Mouse (Mus musculus): Measurements from ENCODE around the gene Vps18. TPM values are rescaled to one million over a fixed set of nuclear protein-coding genes. Genes with fewer than 3 reads are reported as not detected.
A peak's percentile ranks its signal among the peaks of the same experiment; 100 is the strongest.

Vps18 gene
- total RNA-seq, 1 experiment from 2014 or later = 22.5 TPM

DNA sequence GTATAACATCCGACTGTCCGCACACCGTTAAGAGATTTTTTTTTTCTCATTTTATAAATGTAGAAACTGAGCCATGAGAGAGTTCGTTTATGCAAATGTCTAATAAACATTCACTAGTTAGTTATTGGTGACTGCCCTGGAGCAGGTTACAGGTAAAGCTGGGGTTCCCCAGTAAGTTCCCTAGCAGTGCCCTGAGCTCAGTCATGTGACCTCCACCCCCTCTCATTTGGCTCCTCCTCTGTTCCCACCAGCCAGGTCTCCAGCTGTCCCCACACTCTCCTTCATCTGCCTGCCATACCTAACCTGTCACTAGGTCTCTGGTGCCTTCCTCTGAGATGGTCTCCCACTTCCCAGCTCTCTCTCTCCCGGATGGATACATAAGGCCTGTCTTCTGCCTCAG, 1.2 kb upstream of the Vps18 start:
- no peak for ATAC-seq (replicated peaks; ENCODE audit: low read depth, poor library complexity, severe bottlenecking)

DNA sequence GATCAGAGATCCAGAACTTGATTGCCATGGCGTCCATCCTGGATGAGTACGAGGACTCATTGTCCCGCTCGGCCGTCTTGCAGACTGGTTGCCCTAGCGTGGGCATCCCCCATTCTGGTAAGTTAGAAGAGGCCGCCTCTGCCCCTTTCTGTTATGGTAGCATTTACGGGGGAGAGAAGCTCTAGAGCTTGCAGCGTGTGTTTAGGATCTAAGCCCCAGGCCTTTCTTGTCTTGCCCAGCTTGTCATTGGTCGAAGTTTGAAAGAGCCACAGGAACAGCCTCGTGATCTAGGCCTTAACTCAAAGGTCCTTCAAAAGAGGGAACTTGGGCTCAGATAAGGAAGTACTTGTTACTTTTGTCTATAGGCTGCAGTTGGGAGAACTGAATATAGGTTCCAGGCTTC, 475 bp downstream of the Vps18 start:
- peak; percentile 55 for ATAC-seq (replicated peaks; ENCODE audit: low read depth, poor library complexity, severe bottlenecking)

DNA sequence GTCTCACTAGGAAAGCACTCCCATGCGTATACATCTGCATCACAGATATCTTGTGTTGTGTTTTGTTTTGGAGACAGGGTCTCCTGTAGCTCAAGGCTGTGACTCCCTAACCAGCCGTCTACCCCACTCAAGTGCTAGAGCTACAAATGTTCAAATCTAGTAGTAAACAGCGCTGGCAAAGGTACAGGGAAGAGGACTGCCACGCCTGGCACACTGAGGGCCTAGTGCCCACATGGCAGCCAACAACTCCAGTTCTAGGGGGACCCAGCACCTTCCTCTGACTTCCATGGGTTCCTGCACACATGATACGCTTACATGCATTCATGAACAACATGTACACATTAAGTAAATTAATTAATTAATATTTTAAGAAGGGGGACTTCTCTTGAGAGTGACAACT, 3.7 kb downstream of the Vps18 start:
- ATAC-seq (replicated peaks; ENCODE audit: low read depth, poor library complexity, severe bottlenecking) = no peak

DNA sequence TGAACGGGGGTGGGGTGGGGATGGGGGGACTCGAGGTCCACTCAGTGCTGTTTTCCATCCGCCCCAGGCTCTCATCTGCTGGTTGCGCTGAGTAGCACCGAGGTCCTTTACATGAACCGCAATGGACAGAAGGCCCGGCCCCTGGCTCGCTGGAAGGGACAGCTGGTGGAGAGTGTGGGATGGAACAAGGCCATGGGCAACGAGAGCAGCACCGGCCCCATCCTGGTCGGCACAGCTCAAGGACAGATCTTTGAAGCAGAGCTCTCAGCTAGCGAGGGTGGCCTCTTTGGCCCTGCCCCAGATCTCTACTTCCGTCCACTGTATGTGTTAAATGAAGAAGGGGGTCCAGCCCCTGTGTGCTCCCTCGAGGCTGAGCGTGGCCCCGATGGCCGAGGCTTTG, 4.3 kb downstream of the Vps18 start:
- ATAC-seq (replicated peaks; ENCODE audit: low read depth, poor library complexity, severe bottlenecking) = no peak

DNA sequence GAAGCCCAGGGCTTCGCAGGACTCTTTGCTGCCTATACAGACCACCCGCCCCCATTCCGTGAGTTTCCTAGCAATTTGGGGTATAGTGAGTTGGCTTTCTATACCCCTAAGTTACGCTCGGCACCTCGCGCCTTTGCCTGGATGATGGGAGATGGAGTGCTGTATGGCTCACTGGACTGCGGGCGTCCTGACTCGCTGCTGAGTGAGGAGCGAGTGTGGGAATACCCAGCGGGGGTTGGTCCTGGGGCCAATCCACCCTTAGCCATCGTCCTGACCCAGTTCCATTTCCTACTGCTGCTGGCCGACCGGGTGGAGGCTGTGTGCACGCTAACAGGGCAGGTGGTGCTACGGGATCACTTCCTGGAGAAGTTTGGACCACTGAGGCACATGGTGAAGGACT, 4.8 kb downstream of the Vps18 start:
- ATAC-seq (replicated peaks; ENCODE audit: low read depth, poor library complexity, severe bottlenecking) = no peak

DNA sequence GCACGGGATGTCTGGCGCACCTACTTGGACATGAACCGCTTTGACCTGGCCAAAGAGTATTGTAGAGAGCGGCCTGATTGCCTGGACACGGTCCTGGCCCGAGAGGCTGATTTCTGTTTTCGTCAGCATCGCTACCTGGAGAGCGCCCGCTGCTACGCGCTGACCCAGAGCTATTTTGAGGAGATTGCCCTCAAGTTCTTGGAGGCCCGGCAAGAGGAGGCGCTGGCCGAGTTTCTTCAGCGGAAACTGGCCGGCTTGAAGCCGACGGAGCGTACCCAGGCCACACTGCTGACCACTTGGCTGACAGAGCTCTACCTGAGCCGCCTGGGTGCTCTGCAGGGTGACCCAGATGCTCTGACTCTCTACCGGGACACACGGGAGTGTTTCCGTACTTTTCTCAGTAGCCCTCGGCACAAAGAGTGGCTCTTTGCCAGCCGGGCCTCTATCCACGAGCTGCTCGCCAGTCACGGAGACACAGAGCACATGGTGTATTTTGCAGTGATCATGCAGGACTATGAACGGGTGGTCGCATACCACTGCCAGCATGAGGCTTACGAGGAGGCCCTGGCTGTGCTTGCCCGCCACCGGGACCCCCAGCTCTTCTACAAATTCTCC, 5.3 kb downstream of the Vps18 start:
- no peak for ATAC-seq (replicated peaks; ENCODE audit: low read depth, poor library complexity, severe bottlenecking)

DNA sequence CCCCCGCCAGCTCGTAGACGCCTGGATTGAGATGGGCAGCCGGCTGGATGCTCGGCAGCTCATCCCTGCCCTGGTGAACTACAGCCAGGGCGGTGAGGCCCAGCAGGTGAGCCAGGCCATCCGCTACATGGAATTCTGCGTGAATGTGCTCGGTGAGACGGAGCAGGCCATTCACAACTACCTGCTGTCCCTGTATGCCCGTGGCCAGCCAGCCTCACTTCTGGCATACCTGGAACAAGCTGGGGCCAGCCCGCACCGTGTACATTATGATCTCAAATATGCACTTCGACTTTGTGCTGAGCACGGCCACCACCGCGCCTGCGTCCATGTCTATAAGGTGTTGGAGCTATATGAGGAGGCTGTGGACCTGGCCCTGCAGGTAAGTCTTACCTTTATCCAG, 5.9 kb downstream of the Vps18 start:
- no peak for ATAC-seq (replicated peaks; ENCODE audit: low read depth, poor library complexity, severe bottlenecking)

DNA sequence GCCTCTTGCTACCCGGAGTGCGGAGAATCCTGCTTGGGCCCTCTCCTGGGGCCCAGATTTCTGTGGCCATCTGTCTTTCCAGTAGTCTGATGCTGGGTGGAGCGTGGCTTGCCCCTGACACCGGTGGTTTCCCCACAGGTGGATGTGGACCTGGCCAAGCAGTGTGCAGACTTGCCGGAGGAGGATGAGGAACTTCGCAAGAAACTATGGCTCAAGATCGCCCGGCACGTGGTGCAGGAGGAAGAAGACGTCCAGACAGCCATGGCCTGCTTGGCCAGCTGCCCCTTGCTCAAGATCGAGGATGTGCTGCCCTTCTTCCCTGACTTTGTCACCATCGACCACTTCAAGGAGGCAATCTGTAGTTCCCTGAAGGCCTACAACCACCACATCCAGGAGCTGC, 8.2 kb downstream of the Vps18 start:
- ATAC-seq (replicated peaks; ENCODE audit: low read depth, poor library complexity, severe bottlenecking) = no peak

DNA sequence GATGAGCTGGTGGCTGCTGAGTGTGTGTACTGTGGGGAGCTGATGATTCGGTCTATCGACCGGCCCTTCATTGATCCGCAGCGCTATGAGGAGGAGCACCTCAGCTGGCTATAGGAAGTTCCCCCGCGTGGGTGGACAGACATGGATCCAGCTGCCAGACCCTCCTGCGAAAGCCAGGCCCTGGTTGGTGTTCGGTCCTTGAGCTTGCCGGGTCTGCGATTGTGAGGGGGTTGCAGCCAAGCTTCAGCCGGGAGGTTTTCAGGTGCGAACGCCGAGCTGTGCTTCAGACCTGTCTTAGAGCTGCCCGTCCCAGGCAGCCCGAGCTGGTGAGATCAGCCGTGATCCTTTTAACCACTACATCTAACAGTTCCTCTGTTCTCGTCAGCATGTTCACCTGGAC, 9.0 kb downstream of the Vps18 start:
- no peak for ATAC-seq (replicated peaks; ENCODE audit: low read depth, poor library complexity, severe bottlenecking)

DNA sequence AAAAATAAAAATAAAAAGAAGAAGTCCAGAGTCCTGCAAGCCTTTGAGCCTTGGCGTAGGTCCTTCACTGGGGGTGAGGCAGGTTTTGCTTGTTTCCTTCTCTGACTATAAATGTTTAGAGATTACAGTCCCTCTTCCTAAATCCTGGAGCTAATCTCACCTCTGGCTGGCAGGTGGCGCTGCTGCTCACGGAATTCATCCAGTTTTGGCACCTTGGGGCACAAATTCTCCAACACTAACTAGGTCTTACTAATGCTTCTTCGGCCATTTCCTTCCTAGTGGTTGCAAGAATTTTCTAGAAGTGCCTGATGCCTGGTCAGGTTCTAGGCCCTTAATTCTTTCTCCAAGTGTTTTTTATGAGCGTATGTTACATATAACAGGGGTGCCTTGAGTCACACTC, 9.8 kb downstream of the Vps18 start:
- no peak; the same call in 1 of the 2 replicates for ATAC-seq (replicated peaks; ENCODE audit: low read depth, poor library complexity, severe bottlenecking)

DNA sequence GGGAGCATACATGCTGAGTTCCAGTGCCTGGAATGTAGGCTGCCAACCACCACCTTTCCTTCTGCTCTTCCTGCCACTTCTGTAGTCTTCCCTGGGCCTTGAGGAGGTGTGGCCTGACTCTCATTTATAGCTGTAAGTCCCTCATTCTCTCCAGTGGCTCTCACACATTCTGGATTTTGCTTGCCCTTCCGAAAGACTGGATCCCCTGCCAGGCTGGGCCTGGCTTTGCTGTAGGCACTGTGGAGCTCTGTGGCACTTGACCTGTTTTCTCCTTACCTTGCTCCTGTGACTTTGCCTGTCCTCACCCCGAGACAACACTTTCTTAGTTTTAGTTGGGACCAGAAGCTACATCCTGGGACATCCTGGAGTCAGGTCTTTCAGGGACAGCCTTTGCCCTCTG, 10.3 kb downstream of the Vps18 start:
- ATAC-seq (replicated peaks; ENCODE audit: low read depth, poor library complexity, severe bottlenecking) = no peak

DNA sequence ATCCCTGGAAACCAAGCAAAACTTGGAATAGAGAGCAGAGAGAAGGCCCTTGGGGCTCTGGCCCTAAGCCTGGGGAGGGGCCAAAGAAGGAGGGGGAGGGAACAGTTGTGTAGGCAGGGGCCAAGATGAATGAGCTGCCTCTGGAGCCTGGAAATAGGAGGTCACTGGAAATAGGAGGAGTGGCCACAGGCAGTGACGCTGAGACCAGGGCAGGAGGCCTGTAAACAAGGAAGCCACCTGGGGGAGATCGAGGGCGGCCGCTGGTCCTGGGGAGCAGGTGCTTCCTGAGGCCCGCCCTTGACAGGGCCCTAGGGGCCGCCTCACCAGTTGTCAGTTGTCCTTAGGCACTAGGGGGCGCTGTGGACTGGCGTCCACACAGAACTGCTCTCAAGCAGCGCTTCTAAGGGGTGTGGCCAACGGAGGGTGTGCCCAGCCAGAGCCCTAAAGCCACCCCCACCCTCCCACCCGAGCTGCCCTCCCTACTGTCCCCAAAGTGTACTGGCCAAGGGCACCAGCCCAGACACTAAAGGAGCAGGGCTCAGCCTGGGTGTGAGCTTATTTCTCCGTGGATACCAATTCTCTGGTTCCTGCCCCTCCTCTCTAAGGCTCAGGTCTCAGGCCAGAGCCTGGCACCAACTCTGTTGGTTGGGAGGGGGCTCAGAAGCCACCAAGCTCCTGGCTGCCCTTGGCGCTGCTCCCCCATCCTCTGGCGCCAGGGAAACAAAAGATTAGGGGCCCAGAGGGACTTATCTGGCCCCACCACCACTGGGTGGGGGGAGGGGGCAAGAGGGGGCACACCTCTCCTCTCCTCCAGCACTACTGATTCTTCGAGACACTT, 11.7 kb downstream of the Vps18 start:
- ATAC-seq (replicated peaks; ENCODE audit: low read depth, poor library complexity, severe bottlenecking) = peak; percentile 77

DNA sequence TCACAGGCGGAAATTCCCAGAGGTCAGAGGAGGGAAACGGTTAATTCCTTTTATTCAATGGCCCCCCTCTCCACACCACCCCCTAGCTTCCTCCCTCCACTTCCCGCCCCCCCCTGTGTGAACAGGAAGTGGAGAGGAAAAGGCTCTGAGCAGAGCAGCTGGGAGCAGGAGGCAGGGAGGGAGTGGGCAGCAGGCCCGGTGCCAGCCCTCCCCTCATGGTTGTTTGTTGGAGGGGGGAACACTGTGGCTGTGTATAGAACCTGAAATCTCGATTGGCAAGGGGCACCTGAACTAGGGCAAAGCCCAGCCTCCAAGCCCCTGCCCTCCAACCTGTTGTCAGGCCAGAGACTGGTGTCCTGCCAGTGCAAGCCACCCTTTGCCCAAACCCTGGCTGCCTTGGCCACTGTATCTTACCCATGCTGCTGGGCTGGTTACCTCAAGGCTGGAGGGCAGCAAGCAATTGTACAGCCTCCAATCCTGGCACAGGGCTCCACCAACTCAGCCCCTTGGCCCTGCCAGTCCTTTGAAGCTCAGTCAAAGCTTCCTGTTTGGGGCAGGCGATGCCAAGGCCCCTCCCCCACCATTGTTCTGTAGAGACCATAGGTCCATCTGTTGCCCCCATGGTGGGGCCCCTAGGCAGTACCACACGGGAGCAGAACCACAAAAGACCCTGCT, 12.4 kb downstream of the Vps18 start:
- no peak for ATAC-seq (replicated peaks; ENCODE audit: low read depth, poor library complexity, severe bottlenecking)

DNA sequence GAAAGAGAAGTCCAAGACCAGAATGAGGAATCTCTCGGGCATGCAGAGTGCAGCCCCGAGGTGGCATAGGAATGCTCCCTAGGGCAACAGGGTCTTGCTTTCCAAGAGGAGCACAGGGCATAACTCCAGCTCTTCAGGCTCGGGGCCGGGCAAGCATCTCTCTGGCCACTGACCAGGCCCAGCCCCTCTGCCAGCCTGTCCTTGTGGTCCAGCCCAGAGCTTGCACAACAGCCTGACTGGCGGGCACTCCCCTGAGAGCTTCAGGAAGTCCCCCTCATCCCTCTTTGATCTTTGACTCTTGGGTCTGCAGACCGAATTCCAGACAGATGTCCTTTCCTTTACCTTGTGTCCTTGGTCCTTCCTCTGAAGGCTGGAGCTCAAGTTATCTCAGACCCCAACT, 14.3 kb downstream of the Vps18 start:
- no peak for ATAC-seq (replicated peaks; ENCODE audit: low read depth, poor library complexity, severe bottlenecking)

DNA sequence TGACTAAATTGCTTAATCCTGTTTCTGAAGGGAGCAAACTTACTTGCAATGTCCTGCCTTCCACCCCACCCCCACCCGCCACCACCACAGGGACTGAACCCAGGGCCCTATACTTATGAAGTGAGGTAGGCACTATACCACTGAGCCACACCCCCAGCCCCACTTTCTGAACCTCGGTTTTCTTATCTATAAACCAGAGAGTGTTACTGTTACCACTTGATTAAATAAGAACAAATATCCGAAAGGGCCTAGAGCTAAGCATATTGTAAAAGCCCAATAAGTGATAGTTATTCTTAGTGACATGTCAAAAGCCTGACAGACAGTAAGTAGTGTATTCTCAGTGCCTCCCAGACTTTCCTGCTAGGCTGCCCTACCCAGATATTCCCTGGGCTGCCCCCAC, 15.9 kb downstream of the Vps18 start:
- ATAC-seq (replicated peaks; ENCODE audit: low read depth, poor library complexity, severe bottlenecking) = no peak

DNA sequence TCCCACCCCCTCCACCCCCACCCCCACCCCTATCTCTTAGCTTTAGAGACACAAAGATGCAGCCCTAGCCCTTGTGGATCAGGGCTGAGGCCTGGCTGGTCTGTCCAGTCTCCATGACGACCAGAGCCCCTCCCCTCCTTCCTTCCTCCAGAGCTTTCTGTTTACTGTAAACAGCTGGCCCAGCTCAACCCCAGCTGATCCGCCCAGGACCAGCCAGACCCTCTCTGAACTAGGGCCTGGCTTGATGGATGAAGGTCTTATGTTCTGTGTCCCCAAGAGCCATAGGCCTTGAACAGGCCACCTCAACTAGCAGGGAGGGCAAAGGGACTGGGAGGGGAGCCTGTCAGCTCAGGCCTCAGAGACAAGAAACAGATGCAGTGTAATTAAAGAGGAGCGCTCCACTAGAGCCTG, 16.3 kb downstream of the Vps18 start:
- no peak for ATAC-seq (replicated peaks; ENCODE audit: low read depth, poor library complexity, severe bottlenecking)

DNA sequence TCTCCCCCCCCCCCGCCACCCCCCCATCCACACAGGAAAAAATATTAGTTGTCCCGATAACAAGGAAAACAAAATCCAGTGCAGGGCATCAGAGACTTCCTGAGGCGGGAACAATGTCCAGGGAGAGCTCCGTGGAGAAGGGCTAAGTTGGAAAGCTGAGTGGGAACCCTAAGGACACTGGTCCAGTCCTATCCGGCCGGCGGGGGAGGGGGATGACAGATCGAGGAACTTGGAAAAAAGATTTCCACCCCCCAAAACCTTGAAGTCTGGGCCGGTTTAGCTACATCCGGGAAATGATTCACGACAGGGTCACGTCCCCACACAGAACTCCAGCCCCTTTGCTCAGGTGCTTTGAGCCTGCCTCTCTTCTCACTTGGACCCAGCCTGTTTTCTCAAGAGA, 23.0 kb downstream of the Vps18 start:
- ATAC-seq (replicated peaks; ENCODE audit: low read depth, poor library complexity, severe bottlenecking) = no peak

DNA sequence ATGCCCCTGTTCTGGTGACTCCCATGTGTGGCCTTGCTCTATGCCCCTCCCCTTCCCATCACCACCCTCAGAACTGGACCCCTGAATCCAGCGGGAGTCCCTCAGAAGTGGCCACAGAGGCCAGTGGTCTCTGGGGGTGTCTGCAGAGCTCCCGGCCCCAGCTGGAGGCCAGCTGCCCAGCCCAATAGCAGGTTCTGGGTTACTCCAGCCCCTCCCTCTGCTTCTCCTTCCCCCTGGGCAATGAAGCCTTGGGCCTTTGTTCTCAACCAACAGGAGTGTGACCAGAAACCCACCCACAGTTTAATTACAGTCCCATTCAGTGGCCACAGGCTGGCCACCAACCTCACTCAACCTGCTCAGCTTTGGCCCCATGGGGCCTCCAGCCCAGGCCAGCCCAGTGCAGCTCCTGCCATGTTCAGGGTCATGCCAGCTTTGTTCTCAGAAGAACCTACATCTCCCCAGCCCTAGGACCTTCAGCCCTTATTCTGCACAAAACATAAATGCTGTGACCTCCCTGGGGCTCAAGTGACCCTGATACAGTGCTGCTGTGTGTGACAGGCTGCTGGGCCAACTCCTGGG, 23.9 kb downstream of the Vps18 start:
- no peak for ATAC-seq (replicated peaks; ENCODE audit: low read depth, poor library complexity, severe bottlenecking)

DNA sequence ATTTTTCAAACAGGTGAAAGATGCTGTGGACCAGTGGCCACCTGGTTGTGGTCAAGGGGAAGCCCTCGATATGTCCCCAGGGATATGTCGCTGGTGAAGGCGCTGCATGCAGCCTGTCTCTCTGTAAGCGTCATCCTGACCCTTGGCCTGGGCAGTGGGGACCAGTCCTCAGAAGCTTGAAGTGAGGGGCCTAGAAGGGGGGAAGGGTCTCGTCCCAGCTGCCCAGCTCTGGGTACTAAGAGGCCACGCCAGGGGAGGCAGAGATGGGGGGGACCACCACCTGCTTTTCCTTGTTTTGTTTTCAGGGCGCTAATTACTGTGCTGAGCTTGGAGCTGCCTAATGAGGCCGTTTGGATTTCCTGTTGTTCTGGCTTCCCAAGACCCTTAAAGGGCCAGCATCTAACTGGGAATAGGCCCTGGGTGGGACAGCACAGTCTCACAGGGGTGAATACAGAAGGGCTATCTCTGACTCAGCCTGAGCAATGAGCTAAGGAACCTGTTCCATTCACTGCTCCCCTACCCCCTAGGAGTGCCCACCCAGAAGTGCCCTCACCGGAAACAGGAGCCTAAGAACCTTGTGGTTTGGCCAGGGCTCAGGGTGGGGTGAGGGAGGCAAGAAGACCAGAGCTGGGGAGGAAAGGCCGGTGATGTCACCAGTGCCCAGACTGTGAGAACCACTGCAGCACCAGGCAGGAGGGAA, 25.4 kb downstream of the Vps18 start:
- ATAC-seq (replicated peaks; ENCODE audit: low read depth, poor library complexity, severe bottlenecking) = peak; percentile 43; the same call in 1 of the 2 replicates

DNA sequence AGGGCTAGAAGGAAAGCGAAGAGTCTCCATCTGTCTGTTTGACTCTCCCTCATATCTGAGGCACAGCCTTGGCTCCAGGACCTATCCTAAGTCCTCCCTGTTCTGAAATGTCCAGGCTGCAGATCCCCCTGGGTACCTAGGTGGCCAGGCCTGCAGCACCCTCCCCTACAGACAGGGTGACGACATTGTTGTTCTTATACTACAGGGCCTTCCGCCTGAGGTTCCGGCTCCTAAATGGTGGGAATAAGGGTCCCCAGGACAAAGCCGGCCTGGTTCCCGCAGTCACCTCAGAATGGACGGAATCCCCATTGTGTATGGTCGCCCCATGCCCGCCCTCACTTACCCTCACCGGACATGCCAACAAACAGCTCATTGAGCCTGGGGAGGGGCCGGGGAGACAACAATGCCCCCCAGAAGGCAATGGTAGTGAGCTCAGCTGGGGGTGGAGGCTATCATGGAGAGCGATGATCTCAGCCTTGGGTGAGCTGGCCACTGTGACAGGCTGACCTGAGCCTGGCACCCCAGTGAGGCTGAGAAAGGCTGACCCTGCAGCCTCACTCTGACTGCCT, 26.3 kb downstream of the Vps18 start:
- ATAC-seq (replicated peaks; ENCODE audit: low read depth, poor library complexity, severe bottlenecking) = no peak

Data from common myeloid progenitor, adult 5-6 weeks (primary cell).